Mouse (Mus musculus): ENCODE data around the gene Epha1.

DNA sequence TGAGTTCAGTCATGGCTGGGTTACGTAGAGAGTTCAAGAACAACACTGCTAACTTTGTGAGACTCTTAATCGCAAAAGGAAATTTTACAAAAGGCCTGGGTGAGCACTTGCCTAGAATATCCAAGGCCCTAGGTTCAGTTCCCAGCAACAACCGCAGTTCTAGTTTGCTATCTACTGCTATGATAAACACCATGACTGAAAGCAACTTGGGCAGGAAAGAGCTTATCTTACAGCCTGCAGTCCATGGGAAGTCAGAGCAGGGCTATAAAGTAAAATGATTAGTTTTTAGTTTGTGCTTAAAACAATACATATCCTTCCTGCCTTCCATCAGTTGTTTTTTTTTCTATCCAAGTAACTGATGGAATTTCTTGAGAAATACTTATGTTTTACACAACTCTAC lies 46.6 kb downstream of the Epha1 start:
- no peak for TF ChIP-seq CTCF (IDR thresholded peaks at IDR 0.05; ENCODE audit: low read depth, low read length)
- TF ChIP-seq POLR2A (IDR thresholded peaks at IDR 0.05; ENCODE audit: borderline replicate concordance, low read depth, low read length), result no peak
